Mouse (Mus musculus) embryonic facial prominence, embryonic 11.5 days (tissue): ENCODE data around the gene Rdh16f1. TPM values are rescaled to one million over a fixed set of nuclear protein-coding genes. Genes with fewer than 3 reads are reported as not detected.

ENCODE experiments used
- ATAC-seq: fragments of 200-750 bp; cut with Nextera tagmentation; replicated peaks from 2 replicates; pipeline ENCODE4 v1.8.0; 2017; ENCODE audit warnings: low read depth; ENCODE audit not compliant: insufficient number of reproducible peaks, low FRiP score, low TSS enrichment
- DNase-seq: peaks from one replicate; pipeline ENCODE4 v3.0.0-alpha.2; 2015; ENCODE audit warnings: low spot score
- H3K27ac ChIP-seq: fragments of 300-500 bp; sonication (generic); replicated peaks from 2 replicates; pipeline ENCODE4 v1.5.1; 2014; ENCODE audit warnings: mild to moderate bottlenecking, low read depth, low read length, control low read depth
- H3K27me3 ChIP-seq: fragments of 300-500 bp; sonication (generic); 2 replicates; pipeline ENCODE4 v1.6.1; 2014; ENCODE audit warnings: mild to moderate bottlenecking, low read length, moderate library complexity, mixed read lengths; ENCODE audit not compliant: control insufficient read depth, insufficient read depth
- H3K36me3 ChIP-seq: fragments of 300-500 bp; sonication (generic); replicated peaks from 2 replicates; pipeline ENCODE4 v1.6.1; 2014; ENCODE audit warnings: low read depth, mild to moderate bottlenecking, low read length, moderate library complexity, mixed read lengths; ENCODE audit not compliant: control insufficient read depth, insufficient read depth
- H3K4me1 ChIP-seq: fragments of 300-500 bp; sonication (generic); 2 replicates; pipeline ENCODE4 v1.6.1; 2014; ENCODE audit warnings: low read length, mixed read lengths; ENCODE audit not compliant: control insufficient read depth, insufficient read depth
- H3K4me2 ChIP-seq: fragments of 300-500 bp; sonication (generic); 2 replicates; pipeline ENCODE4 v1.6.1; 2014; ENCODE audit warnings: low read depth, mild to moderate bottlenecking, control low read depth, low read length, moderate library complexity
- H3K4me3 ChIP-seq: fragments of 300-500 bp; sonication (generic); 2 replicates; pipeline ENCODE4 v1.5.1; 2014; ENCODE audit warnings: low read depth, low read length, control low read depth
- H3K9ac ChIP-seq: fragments of 300-500 bp; sonication (generic); replicated peaks from 2 replicates; pipeline ENCODE4 v1.6.1; 2014; ENCODE audit warnings: mild to moderate bottlenecking, control low read depth, low read length
- H3K9me3 ChIP-seq: fragments of 300-500 bp; sonication (generic); replicated peaks from 2 replicates; pipeline ENCODE4 v1.6.1; 2016; ENCODE audit warnings: mild to moderate bottlenecking, low read length, inconsistent platforms, mixed read lengths; ENCODE audit not compliant: control insufficient read depth
- WGBS: fragments of 180-500 bp; shearing (Covaris S2); extraction: QIAGEN DNeasy Blood & Tissue Kit; methylation state at CpG from one replicate; pipeline ENCODE4 v1.1.7; 2014; 5-methylcytosine and 5-hydroxymethylcytosine counted together
- polyA plus RNA-seq: library from polyadenylated mRNA; unstranded; fragments of >200 nt; fragmentation: Nextera tagmentation; extraction: Ambion mirVana; gene quantifications from 2 replicates; pipeline ENCODE4 v1.2.1, GENCODE M21; 2014

Gene Rdh16f1
- polyA plus RNA-seq, 1 experiment from 2014 or later, result not detected

- Histone ChIP-seq H3K9me3 (no peaks in the 10 kb centered on the region), H3K9ac (peak within 1 kb of the TSS; percentile 98), H3K4me1 (no peaks in the 10 kb centered on the region), H3K4me3 (peak within 1 kb of the TSS; percentile 99), H3K27me3 (no peaks in the 10 kb centered on the region), H3K27ac (peak within 1 kb of the TSS; percentile 59), H3K36me3 (peaks cover 26% of the 10 kb centered on the region), H3K4me2 (peak within 1 kb of the TSS; percentile 77)
- WGBS, result 1% methylated on average over 23 of the region's 61 CpGs
- peak; percentile 70 for ATAC-seq
- DNase-seq, result peak; percentile 85
Observed at GRCm38 (mm10) chr10:127739083-127739660, 20.4 kb upstream of the Rdh16f1 start, which contains the start of gene Zbtb39. Gene Zbtb39 (plus strand): TSS chr10:127739538.

GRCm38 (mm10) chr10:127739661-127740161 is 19.9 kb upstream of the Rdh16f1 start:
- peaks cover 32% of the 10 kb centered on the region for H3K36me3 ChIP-seq
- DNase-seq, result peak; percentile 45
- ATAC-seq, result peak; percentile 60
- WGBS, result under 1% methylated on average over 29 of the region's 55 CpGs
- peak overlapping the region; percentile 98 for H3K9ac ChIP-seq
- H3K4me2 ChIP-seq, result peak overlapping the region; percentile 77
- no peaks in the 10 kb centered on the region for H3K9me3 ChIP-seq
- H3K4me1 ChIP-seq, result no peaks in the 10 kb centered on the region
- peak overlapping the region; percentile 99 for H3K4me3 ChIP-seq
- H3K27me3 ChIP-seq, result no peaks in the 10 kb centered on the region
- peak overlapping the region; percentile 59 for H3K27ac ChIP-seq

- H3K4me2 ChIP-seq, result no peak overlapping the region
- peaks cover 41% of the 10 kb centered on the region for H3K36me3 ChIP-seq
- H3K27me3 ChIP-seq, result no peaks in the 10 kb centered on the region
- 68% methylated on average over 5 of the region's 5 CpGs for WGBS
- ATAC-seq (0 out of 2 replicates have a peak, but pooled peaks have one; percentile 17), DNase-seq (peak; percentile 52)
- H3K27ac ChIP-seq, result no peak overlapping the region
- no peak overlapping the region for H3K9ac ChIP-seq
- H3K4me3 ChIP-seq, result no peak overlapping the region
- no peaks in the 10 kb centered on the region for H3K4me1 ChIP-seq
- no peaks in the 10 kb centered on the region for H3K9me3 ChIP-seq
Observed at GRCm38 (mm10) chr10:127744661-127745060, 14.9 kb upstream of the Rdh16f1 start.

- Histone ChIP-seq H3K27me3 (no peaks in the 10 kb centered on the region), H3K9me3 (no peaks in the 10 kb centered on the region), H3K4me1 (no peaks in the 10 kb centered on the region), H3K36me3 (peaks cover 41% of the 10 kb centered on the region), H3K9ac (no peak overlapping the region), H3K27ac (no peak overlapping the region), H3K4me3 (no peak overlapping the region), H3K4me2 (no peak overlapping the region)
- no peak for DNase-seq
- ATAC-seq, result no peak
- 82% methylated on average over 5 of the region's 5 CpGs for WGBS
Observed at GRCm38 (mm10) chr10:127745886-127746285, 13.7 kb upstream of the Rdh16f1 start.

GRCm38 (mm10) chr10:127747254-127747653 is 12.3 kb upstream of the Rdh16f1 start:
- Histone ChIP-seq H3K9me3 (no peaks in the 10 kb centered on the region), H3K4me3 (no peak overlapping the region), H3K36me3 (peaks cover 32% of the 10 kb centered on the region), H3K4me2 (no peak overlapping the region), H3K4me1 (no peaks in the 10 kb centered on the region), H3K9ac (no peak overlapping the region), H3K27ac (no peak overlapping the region), H3K27me3 (no peaks in the 10 kb centered on the region)
- DNase-seq (no peak), ATAC-seq (no peak)
- WGBS, result 93% methylated on average over 8 of the region's 8 CpGs

GRCm38 (mm10) chr10:127748847-127749612 is 10.6 kb upstream of the Rdh16f1 start:
- no peaks in the 10 kb centered on the region for H3K9me3 ChIP-seq
- peaks cover 15% of the 10 kb centered on the region for H3K36me3 ChIP-seq
- H3K27ac ChIP-seq, result no peak overlapping the region
- H3K4me2 ChIP-seq, result no peak overlapping the region
- H3K4me1 ChIP-seq, result no peaks in the 10 kb centered on the region
- ATAC-seq (no peak), DNase-seq (no peak)
- no peak overlapping the region for H3K9ac ChIP-seq
- no peak overlapping the region for H3K4me3 ChIP-seq
- 12% methylated on average over 7 of the region's 8 CpGs for WGBS
- H3K27me3 ChIP-seq, result no peaks in the 10 kb centered on the region

- H3K4me2 ChIP-seq, result peak overlapping the region; percentile 6; the same call in 1 of the 2 replicates
Observed at GRCm38 (mm10) chr10:127750136-127750777, 9.3 kb upstream of the Rdh16f1 start.

More at GRCm38 (mm10) chr10:127750136-127750777, 9.3 kb upstream of the Rdh16f1 start:
- WGBS, result 54% methylated on average over 24 of the region's 24 CpGs
- Histone ChIP-seq H3K4me1 (no peaks in the 10 kb centered on the region), H3K27me3 (no peaks in the 10 kb centered on the region), H3K36me3 (peaks cover 9% of the 10 kb centered on the region), H3K9me3 (no peaks in the 10 kb centered on the region), H3K27ac (no peak overlapping the region), H3K9ac (no peak overlapping the region; the same call in 1 of the 2 replicates), H3K4me3 (no peak overlapping the region)
- DNase-seq (no peak), ATAC-seq (no peak)
